Mouse (Mus musculus): ENCODE data around the gene Catsper3.

GRCm38 (mm10) chr13:55784268-55784667 lies at the start of gene Catsper3:
- TF ChIP-seq GATA1 (IDR thresholded peaks at IDR 0.05; ENCODE audit: borderline replicate concordance, low read length) = no peak
- TF ChIP-seq FLI1 (IDR thresholded peaks at IDR 0.05; ENCODE audit: low read length) = no peak
